ENCODE assay signal across 8 mouse cellular contexts in genomic region chr1:137221087-137222057, GRCm38 (mm10).
DNase-seq lines count a peak whose midpoint lies in the region; ATAC-seq and TF ChIP-seq lines count a peak whose summit lies in the region.

No protein-coding gene starts in this region.

- H3K4me3 ChIP-seq in liver, embryonic 11.5 days (ENCODE audit: low read depth, low read length), result peak overlapping the region; percentile 23; the same call in 1 of the 2 replicates
- H3K4me3 ChIP-seq in embryonic facial prominence, embryonic 12.5 days, result peak overlapping the region; percentile 17
- no peak overlapping the region for H3K4me3 ChIP-seq in liver, embryonic 15.5 days (replicated peaks)
- peak overlapping the region; percentile 2; the same call in 1 of the 2 replicates for H3K4me3 ChIP-seq in stomach, postnatal 0 days (ENCODE audit: low read depth, low read length)

- 19% methylated on average over 25 of the region's 25 CpGs for WGBS in liver, embryonic 11.5 days
- WGBS in embryonic facial prominence, embryonic 12.5 days, result 11% methylated on average over 25 of the region's 25 CpGs
- 11% methylated on average over 25 of the region's 25 CpGs for WGBS in liver, embryonic 15.5 days (ENCODE audit: insufficient replicate concordance)
- 9% methylated on average over 25 of the region's 25 CpGs for WGBS in stomach, postnatal 0 days

- no peak for TF ChIP-seq CTCF in stomach, postnatal 0 days (IDR thresholded peaks at IDR 0.05; ENCODE audit: low read depth)

- H3K9ac ChIP-seq in liver, embryonic 11.5 days (ENCODE audit: low read depth, low read length), result no peak overlapping the region
- no peak overlapping the region for H3K9ac ChIP-seq in embryonic facial prominence, embryonic 12.5 days
- H3K9ac ChIP-seq in liver, embryonic 15.5 days, result no peak overlapping the region
- H3K9ac ChIP-seq in stomach, postnatal 0 days (ENCODE audit: low read length), result no peak overlapping the region

- TF ChIP-seq EP300 in stomach, postnatal 0 days (optimal IDR thresholded peaks at IDR 0.05), result no peak

- ATAC-seq in liver, embryonic 11.5 days (replicated peaks; ENCODE audit: low FRiP score), result peak; percentile 22; the same call in 1 of the 2 replicates
- ATAC-seq in embryonic facial prominence, embryonic 12.5 days (ENCODE audit: insufficient number of reproducible peaks, insufficient read depth, low FRiP score, low TSS enrichment), result no peak
- no peak for ATAC-seq in liver, embryonic 15.5 days (ENCODE audit: insufficient read depth)
- no peak for ATAC-seq in stomach, postnatal 0 days (ENCODE audit: low FRiP score, low TSS enrichment)

- no peaks in the 10 kb centered on the region for H3K36me3 ChIP-seq in liver, embryonic 11.5 days (ENCODE audit: control insufficient read depth, insufficient read depth, low read length)
- H3K36me3 ChIP-seq in embryonic facial prominence, embryonic 12.5 days, result no peaks in the 10 kb centered on the region
- no peaks in the 10 kb centered on the region for H3K36me3 ChIP-seq in liver, embryonic 15.5 days (replicated peaks)
- no peaks in the 10 kb centered on the region for H3K36me3 ChIP-seq in stomach, postnatal 0 days (ENCODE audit: control insufficient read depth, insufficient read depth, low read length)

- no peak overlapping the region for H3K27ac ChIP-seq in liver, embryonic 11.5 days (ENCODE audit: low read depth, low read length)
- no peak overlapping the region for H3K27ac ChIP-seq in embryonic facial prominence, embryonic 12.5 days
- H3K27ac ChIP-seq in liver, embryonic 15.5 days (replicated peaks), result no peak overlapping the region
- H3K27ac ChIP-seq in stomach, postnatal 0 days (replicated peaks), result no peak overlapping the region

- H3K4me1 ChIP-seq in liver, embryonic 11.5 days (replicated peaks; ENCODE audit: control insufficient read depth, insufficient read depth, low read length), result peaks cover 7% of the 10 kb centered on the region
- H3K4me1 ChIP-seq in embryonic facial prominence, embryonic 12.5 days, result peaks cover 5% of the 10 kb centered on the region
- no peaks in the 10 kb centered on the region for H3K4me1 ChIP-seq in liver, embryonic 15.5 days (replicated peaks)
- no peaks in the 10 kb centered on the region for H3K4me1 ChIP-seq in stomach, postnatal 0 days (replicated peaks; ENCODE audit: control insufficient read depth, insufficient read depth)

- no peaks in the 10 kb centered on the region for H3K27me3 ChIP-seq in liver, embryonic 11.5 days (replicated peaks; ENCODE audit: control insufficient read depth, insufficient read depth, low read length)
- 0 out of 2 replicates have a peak, but pooled peaks cover 4% of the 10 kb centered on the region for H3K27me3 ChIP-seq in embryonic facial prominence, embryonic 12.5 days
- H3K27me3 ChIP-seq in liver, embryonic 15.5 days, result 0 out of 2 replicates have a peak, but pooled peaks cover 6% of the 10 kb centered on the region
- no peaks in the 10 kb centered on the region for H3K27me3 ChIP-seq in stomach, postnatal 0 days (ENCODE audit: control insufficient read depth, insufficient read depth, low read length)

- DNase-seq in liver, embryonic 11.5 days (ENCODE audit: low spot score), result peak; percentile 36
- DNase-seq in liver, result no peak
- peak; percentile 14 for DNase-seq in heart, postnatal 4 days
- no peak for DNase-seq in stomach, postnatal 0 days (ENCODE audit: low spot score)
- DNase-seq in layer of hippocampus, postnatal 25 days (ENCODE audit: extremely low spot score in 1 of 2, low spot score in 1 of 2), result no peak
- DNase-seq in thymus, postnatal 36 days, result no peak

- H3K4me2 ChIP-seq in liver, embryonic 11.5 days, result peak overlapping the region; percentile 64
- H3K4me2 ChIP-seq in embryonic facial prominence, embryonic 12.5 days (replicated peaks), result peak overlapping the region; percentile 53
- H3K4me2 ChIP-seq in liver, embryonic 15.5 days, result peak overlapping the region; percentile 36
- peak overlapping the region; percentile 49 for H3K4me2 ChIP-seq in stomach, postnatal 0 days (replicated peaks; ENCODE audit: low read depth)

- H3K9me3 ChIP-seq in liver, embryonic 11.5 days (ENCODE audit: control insufficient read depth, low read length), result no peaks in the 10 kb centered on the region
- no peaks in the 10 kb centered on the region for H3K9me3 ChIP-seq in embryonic facial prominence, embryonic 12.5 days
- H3K9me3 ChIP-seq in liver, embryonic 15.5 days (replicated peaks), result no peaks in the 10 kb centered on the region
- H3K9me3 ChIP-seq in stomach, postnatal 0 days (ENCODE audit: control insufficient read depth, low read length), result no peaks in the 10 kb centered on the region

Comparison
In these comparisons a context has a peak if more than half of its experiments do, and no peak if none do; other contexts are left out.
1. DNase-seq: peak in liver, embryonic 11.5 days (single experiment) and heart, postnatal 4 days (single experiment); none in liver (single experiment), stomach, postnatal 0 days (single experiment), layer of hippocampus, postnatal 25 days (0 of 2) and thymus, postnatal 36 days (0 of 2).
2. Peak in every context shown above with its lines, with median percentiles within 50 percentile points of each other: H3K4me2 ChIP-seq.